Mouse (Mus musculus): ENCODE data around the gene Mrpl23. TPM values are rescaled to one million over a fixed set of nuclear protein-coding genes. Genes with fewer than 3 reads are reported as not detected.

The Mrpl23 gene
- total and polyA plus RNA-seq, 3 experiments = 11.4 to 48.2 TPM; not detected in 1

GRCm38 (mm10) chr7:142577806-142578423 lies 45.4 kb downstream of the Mrpl23 start:
- H3K9ac ChIP-seq (ENCODE audit: control insufficient read depth, low read depth, low read length, poor library complexity, severe bottlenecking) = no peak overlapping the region
- no peaks in the 10 kb centered on the region for H3K79me2 ChIP-seq (ENCODE audit: control insufficient read depth, insufficient read depth, low read length, poor library complexity)
- no peaks in the 10 kb centered on the region for H3K9me3 ChIP-seq (replicated peaks; ENCODE audit: insufficient read depth, low read length)
- no peak overlapping the region for H3K4me3 ChIP-seq (ENCODE audit: control insufficient read depth in 1 of 2, insufficient read depth in 1 of 2, low read depth in 2 of 2, low read length in 2 of 2)
- no peaks in the 10 kb centered on the region for H3K4me1 ChIP-seq (ENCODE audit: control insufficient read depth in 1 of 2, insufficient read depth in 2 of 2, low read length in 2 of 2)
- no peaks in the 10 kb centered on the region for H3K27me3 ChIP-seq (ENCODE audit: control insufficient read depth in 1 of 2, insufficient read depth in 2 of 2, low read length in 2 of 2)
- TF ChIP-seq RAD21 (IDR thresholded peaks at IDR 0.05; ENCODE audit: low read depth, low read length) (no peak), MYB (IDR thresholded peaks at IDR 0.05; ENCODE audit: low read depth, low read length) (no peak), CHD2 (IDR thresholded peaks at IDR 0.05; ENCODE audit: low read length) (no peak), ETS1 (IDR thresholded peaks at IDR 0.05; ENCODE audit: low read depth, low read length) (no peak), MXI1 (IDR thresholded peaks at IDR 0.05; ENCODE audit: low read depth, low read length) (no peak), EP300 (IDR thresholded peaks at IDR 0.05; ENCODE audit: low read depth in 1 of 2, low read length in 2 of 2) (no peak), ZC3H11A (IDR thresholded peaks at IDR 0.05; ENCODE audit: low read depth, low read length) (no peak), POLR2A (IDR thresholded peaks at IDR 0.05; ENCODE audit: control insufficient read depth in 1 of 2, insufficient read depth in 1 of 2, low read depth in 1 of 2, low read length in 2 of 2, poor library complexity in 1 of 2) (no peak), USF1 (IDR thresholded peaks at IDR 0.05; ENCODE audit: low read depth, low read length) (no peak), SMC3 (IDR thresholded peaks at IDR 0.05; ENCODE audit: low read depth, low read length) (no peak), UBTF (IDR thresholded peaks at IDR 0.05; ENCODE audit: borderline replicate concordance, insufficient read depth, low read depth, low read length) (no peak), GABPA (IDR thresholded peaks at IDR 0.05; ENCODE audit: low read depth, low read length) (no peak), ZNF384 (IDR thresholded peaks at IDR 0.05; ENCODE audit: low read depth, low read length) (no peak), KAT2A (conservative IDR thresholded peaks at IDR 0.05; ENCODE audit: low read depth, low read length) (no peak), NELFE (IDR thresholded peaks at IDR 0.05; ENCODE audit: low read depth, low read length) (no peak), SIN3A (IDR thresholded peaks at IDR 0.05; ENCODE audit: low read length) (no peak), RCOR1 (IDR thresholded peaks at IDR 0.05; ENCODE audit: low read depth, low read length) (no peak), ELF1 (IDR thresholded peaks at IDR 0.05; ENCODE audit: low read depth, low read length) (no peak), TBP (IDR thresholded peaks at IDR 0.05; ENCODE audit: low read depth, low read length) (no peak)
- no peak for DNase-seq (ENCODE audit: low read depth, low spot score)
- H3K27ac ChIP-seq (ENCODE audit: control insufficient read depth, low read depth, low read length) = no peak overlapping the region
- H3K36me3 ChIP-seq (ENCODE audit: control insufficient read depth in 1 of 2, insufficient read depth in 2 of 2, low read length in 2 of 2) = no peaks in the 10 kb centered on the region

GRCm38 (mm10) chr7:142579069-142579468 lies 46.6 kb downstream of the Mrpl23 start:
- Histone ChIP-seq H3K36me3 (ENCODE audit: control insufficient read depth in 1 of 2, insufficient read depth in 2 of 2, low read length in 2 of 2) (no peaks in the 10 kb centered on the region), H3K9me3 (replicated peaks; ENCODE audit: insufficient read depth, low read length) (no peaks in the 10 kb centered on the region), H3K4me3 (ENCODE audit: control insufficient read depth in 1 of 2, insufficient read depth in 1 of 2, low read depth in 2 of 2, low read length in 2 of 2) (no peak overlapping the region), H3K27me3 (ENCODE audit: control insufficient read depth in 1 of 2, insufficient read depth in 2 of 2, low read length in 2 of 2) (no peaks in the 10 kb centered on the region), H3K4me1 (ENCODE audit: control insufficient read depth in 1 of 2, insufficient read depth in 2 of 2, low read length in 2 of 2) (no peaks in the 10 kb centered on the region), H3K9ac (ENCODE audit: control insufficient read depth, low read depth, low read length, poor library complexity, severe bottlenecking) (no peak overlapping the region), H3K27ac (ENCODE audit: control insufficient read depth, low read depth, low read length) (no peak overlapping the region), H3K79me2 (ENCODE audit: control insufficient read depth, insufficient read depth, low read length, poor library complexity) (no peaks in the 10 kb centered on the region)
- TF ChIP-seq POLR2A (IDR thresholded peaks at IDR 0.05; ENCODE audit: control insufficient read depth in 1 of 2, insufficient read depth in 1 of 2, low read depth in 1 of 2, low read length in 2 of 2, poor library complexity in 1 of 2) (no peak), KAT2A (conservative IDR thresholded peaks at IDR 0.05; ENCODE audit: low read depth, low read length) (no peak), USF1 (IDR thresholded peaks at IDR 0.05; ENCODE audit: low read depth, low read length) (no peak), POLR2AphosphoS5 (IDR thresholded peaks at IDR 0.05; ENCODE audit: borderline replicate concordance, low read depth, low read length) (no peak)
- no peak for DNase-seq (ENCODE audit: low read depth, low spot score)
